Mouse (Mus musculus) G1E-ER4 (cell line): ENCODE data around the gene Gimap7. TPM values are rescaled to one million over a fixed set of nuclear protein-coding genes. Genes with fewer than 3 reads are reported as not detected.

Experiments used
- GATA1 ChIP-seq: IDR thresholded peaks from one replicate; pipeline ENCODE4 v1.8.0; 2012; ENCODE audit warnings: low read length, inconsistent platforms
- polyA plus RNA-seq: library from polyadenylated mRNA; stranded (reverse); fragments of >175 nt; gene quantifications from 2 replicates; pipeline ENCODE4 v1.2.3, GENCODE M21; 2012

Gimap7 gene
- polyA plus RNA-seq, 1 experiment: not detected

GRCm38 (mm10) chr6:48725476-48725875 lies 7.1 kb downstream of the Gimap7 start:
- no peak for TF ChIP-seq GATA1

GRCm38 (mm10) chr6:48727761-48728160 lies 9.3 kb downstream of the Gimap7 start:
- TF ChIP-seq GATA1: no peak

DNA sequence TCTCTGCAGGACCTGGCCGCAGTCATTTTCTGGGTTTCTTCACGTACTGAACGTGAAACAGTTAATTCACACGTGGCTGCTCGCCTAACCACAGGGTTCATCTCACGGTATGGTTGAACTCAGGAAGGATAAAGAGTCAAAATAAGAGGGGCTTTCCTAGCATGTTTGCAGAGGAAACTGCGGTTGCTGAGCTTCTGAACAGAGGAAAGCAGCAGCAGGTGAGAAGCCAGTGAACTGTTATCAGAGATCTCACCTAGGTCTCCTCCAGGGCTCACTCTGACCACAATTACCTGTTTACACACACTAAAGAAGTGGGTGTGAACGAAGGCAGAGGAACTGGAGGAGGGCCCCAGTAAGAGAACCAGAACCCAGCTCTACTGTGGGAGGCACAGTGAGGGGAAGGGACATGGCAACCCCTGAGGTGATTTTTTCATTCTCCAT lies 14.5 kb downstream of the Gimap7 start:
- TF ChIP-seq GATA1: no peak

DNA sequence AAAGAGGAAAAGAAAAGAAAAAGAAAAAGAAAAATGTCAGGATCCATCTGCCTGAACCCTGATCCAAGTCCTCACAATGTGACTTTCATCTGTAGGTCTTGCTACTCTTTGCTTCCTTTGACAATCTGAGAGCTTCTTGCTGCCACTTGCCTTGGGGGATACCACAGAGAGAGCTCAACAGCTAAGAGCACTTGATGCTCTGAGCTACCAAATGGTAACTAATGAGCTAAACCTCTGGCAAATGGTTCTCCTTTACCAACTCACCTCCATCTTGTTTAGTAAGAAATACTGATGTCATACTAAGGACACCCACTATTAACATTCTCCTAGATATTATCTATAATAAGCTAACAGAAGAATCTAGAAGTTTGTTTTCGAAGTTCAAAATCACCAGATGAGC lies 15.2 kb downstream of the Gimap7 start:
- TF ChIP-seq GATA1: no peak

DNA sequence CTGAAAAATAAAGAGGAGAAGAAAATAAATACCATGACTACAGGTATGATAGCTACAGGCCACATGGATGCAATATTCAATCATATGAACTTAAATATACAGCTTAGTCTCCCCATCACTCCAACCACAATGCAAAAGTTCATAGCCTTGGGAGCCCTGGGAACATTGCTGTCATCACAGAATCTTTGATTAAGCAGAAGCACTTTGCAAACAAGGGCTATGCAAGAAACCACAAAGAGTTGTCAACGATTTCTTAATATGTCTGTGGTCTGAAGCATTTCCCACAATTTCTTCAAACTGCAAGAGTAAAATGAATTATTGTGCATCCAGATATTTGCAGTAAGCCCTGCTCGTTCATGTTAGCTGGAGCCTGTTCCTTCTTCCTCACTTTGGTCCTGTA lies 18.6 kb downstream of the Gimap7 start:
- no peak for TF ChIP-seq GATA1

GRCm38 (mm10) chr6:48737688-48738087 lies 19.3 kb downstream of the Gimap7 start:
- TF ChIP-seq GATA1: no peak

DNA sequence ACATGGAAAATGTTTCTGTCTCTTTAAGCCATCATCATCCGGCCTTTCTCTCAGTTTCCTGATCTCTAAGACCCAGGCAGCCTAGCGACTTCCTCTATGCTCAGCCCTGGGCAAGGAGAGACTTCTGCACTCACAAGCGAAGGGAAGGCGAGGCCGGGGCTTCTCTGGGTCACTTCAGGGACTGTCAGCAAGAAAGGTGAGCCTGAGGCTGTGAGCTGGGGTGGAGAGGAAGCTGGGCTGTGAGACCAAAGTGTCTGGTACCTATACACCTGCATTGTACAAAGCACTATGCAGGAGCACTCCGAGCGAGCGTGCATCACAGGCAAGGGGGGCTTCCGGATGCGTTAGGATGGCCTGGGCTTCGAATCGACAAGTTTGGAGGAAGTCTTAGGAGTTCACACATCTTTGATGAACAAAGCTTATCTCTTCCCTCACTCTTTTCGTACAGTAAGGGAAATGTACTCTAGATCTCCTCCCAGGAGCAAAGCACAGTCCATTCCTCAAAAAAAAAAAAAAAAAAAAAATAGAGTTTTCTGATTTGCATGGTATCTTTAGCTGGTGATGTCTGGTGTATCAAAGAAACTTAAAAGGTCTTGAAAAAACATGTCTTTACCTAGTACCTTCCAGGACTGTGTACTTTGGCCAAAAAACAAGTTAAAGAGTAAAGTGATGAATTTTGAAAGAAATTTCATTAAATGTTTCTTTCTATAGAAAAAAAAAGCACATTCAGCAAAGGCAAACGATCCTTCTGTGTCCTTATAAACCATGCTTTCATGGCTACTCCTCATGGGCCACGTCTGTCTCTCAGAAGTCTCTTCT lies 20.7 kb downstream of the Gimap7 start, which contains the start of gene Gimap1:
TSS of gene Gimap1 (plus strand) at position 94 of the 819 bp plus-strand sequence.
- TF ChIP-seq GATA1: no peak

DNA sequence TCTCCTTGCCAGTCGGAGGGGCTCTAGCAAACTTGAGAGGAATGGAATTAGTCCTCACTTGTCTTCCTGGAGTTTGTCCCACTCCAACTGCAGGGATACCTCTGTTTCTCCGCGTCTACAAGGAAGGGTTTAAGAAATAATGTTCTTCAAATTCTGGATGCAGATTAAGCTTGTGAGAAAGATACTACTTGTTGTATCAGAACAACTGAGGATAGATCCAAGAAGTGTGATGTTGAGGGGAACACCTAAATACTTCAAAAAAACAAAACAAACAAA lies 21.3 kb downstream of the Gimap7 start:
- TF ChIP-seq GATA1: no peak

DNA sequence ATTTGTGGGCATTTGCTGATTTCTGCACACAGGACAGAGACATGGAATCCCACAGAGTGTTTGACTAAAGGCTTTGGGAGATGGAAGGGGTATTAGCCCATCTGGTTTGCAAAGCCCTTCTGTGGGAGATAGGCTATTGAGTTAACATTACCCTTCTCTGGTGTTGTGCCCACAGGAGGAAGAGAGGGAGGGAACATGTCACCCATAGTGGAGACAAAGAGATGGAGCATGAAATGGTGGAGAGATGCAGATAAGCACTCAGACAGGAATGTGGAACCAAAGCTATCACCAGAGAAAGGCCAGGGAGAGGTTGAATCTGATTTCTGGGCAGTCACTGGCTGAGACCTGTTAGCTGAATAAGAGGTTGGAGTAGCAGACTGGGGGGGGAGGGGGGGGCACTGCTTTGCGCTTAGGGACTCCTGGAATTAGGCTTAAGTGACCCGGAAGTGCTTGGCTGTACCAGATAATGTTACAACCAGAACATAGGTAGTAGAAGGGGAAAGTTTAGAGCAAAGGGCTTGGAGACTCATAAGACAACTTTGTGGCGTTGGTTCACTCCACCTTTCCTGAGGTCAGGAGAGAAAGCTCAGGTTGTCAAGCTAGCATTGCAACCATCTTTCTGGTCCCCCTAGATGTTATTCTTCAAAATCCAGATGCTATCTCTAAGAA lies 22.2 kb downstream of the Gimap7 start:
- TF ChIP-seq GATA1: no peak

DNA sequence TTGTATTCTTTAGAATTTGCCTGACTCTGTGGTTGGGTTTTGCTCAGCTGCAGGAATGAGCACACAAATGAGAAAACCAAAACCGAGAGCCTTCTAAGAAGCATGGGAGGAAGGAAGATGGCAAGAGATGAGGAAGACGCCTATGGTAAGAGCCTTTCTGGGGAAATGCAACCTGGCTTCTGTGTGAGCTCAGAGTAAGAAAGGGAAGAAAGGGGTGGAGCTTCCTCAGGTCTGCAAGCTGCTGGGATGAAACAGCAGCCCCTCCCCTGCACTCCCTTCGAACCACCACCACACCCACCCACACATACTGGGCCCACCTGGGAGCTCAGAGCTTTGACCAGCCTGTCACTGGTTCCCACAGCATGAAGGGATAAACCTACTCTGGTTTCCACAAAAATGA lies 22.9 kb downstream of the Gimap7 start:
- no peak for TF ChIP-seq GATA1

DNA sequence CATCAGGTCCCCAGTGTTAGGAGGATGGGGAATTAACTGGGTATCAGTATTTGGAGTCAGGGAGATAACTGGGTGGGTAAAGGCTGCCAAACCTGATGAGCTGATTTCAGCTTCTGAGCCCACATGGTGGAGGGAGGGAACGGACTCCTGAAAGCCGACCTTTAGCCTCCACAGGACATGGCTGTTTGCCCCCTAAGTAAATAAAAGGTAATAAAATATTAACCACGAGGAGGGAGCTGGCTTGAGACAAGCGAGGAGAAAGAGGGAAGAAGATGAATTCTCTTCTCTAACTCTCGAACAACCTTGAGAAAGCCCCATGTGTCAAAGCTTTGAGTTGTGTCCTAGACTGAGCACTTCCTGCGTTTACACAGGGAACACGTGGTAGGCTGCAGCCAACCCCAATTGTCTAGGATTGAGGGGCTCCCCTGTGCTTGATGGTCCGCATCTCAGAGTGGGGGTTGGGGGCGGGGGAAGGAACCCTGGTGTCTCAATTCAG lies 23.3 kb downstream of the Gimap7 start:
- no peak for TF ChIP-seq GATA1

DNA sequence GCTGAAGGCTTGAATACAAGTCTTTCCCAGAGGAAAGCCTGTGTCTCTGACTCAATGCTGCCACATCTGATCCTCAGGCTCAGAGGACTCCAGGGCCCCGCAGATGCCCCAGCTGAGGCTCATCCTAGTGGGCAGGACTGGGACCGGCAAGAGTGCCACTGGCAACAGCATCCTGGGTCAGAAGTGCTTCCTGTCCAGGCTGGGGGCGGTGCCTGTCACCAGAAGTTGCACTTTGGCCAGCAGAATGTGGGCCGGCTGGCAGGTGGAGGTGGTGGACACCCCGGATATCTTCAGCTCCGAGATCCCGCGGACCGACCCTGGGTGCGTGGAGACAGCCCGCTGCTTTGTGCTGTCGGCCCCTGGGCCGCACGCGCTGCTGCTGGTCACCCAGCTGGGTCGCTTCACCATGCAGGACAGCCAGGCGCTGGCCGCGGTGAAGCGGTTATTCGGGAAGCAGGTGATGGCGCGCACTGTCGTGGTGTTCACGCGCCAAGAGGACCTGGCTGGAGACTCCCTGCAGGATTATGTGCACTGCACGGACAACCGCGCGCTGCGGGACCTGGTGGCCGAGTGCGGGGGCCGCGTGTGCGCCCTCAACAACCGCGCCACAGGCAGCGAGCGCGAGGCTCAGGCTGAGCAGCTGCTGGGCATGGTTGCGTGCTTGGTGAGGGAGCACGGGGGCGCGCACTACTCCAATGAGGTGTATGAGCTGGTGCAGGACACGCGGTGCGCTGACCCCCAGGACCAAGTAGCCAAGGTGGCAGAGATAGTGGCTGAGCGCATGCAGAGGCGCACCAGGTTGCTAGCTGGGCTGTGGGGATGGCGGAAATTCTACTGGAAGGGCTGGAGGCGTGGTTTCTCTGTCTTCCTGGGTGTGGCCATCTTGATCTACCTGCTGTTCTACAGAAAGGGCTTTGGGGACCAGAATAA lies 24.3 kb downstream of the Gimap7 start:
- TF ChIP-seq GATA1: no peak

GRCm38 (mm10) chr6:48745490-48745889 lies 27.1 kb downstream of the Gimap7 start:
- no peak for TF ChIP-seq GATA1

- no peak for TF ChIP-seq GATA1
Observed at GRCm38 (mm10) chr6:48745959-48746889, 27.8 kb downstream of the Gimap7 start, which contains the start of gene Gimap5. Gimap5 (plus strand) TSS chr6:48746197.

DNA sequence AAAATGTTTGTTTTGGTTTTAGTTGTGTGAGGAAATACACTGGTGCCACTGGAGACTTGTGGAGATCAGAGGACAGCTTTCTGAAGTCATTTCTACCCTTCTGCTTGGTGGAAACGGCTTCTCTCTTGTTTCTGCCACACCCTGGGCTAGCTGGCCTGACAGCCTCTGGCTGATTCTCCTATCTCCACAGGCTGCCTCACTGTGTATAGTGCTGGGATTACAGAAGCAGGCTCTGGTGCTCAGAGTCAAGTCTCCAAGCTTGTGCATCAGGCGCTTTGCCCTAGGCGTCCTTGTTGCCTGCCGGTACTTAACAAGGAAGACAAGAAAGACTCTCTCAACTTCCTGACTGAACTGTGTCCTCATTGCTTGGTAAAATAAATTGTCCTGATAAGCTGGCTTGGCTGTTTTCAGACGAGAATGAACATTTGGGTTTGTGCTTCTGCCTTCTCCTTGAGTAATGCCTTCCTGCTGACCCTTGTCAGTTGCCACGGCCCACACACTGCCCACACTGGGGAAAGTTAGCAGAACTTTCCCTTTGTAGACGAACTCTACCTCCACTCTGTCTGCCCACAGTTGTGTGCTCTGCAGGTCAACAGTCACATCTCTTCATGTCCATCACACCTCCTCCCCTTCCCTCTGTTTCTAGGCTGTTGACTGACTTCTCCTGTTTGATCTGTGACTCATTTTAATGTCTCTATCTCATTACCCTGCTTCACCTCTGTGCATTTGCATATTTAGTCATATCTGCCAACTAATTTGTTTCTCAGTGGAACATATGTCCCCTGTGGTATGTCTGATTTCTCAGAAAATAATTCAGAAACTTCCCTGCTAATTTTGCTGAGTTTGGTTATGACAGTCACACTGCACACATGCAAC lies 28.9 kb downstream of the Gimap7 start:
- no peak for TF ChIP-seq GATA1
